17 mouse cellular contexts compared by ENCODE assay signal in genomic region chr1:53811919-53812318, GRCm38 (mm10).
"Had no signal": no experiment of that assay in that cellular context is flagged by ENCODE, and none has a peak within 500 bp of the region (broad histone marks: within the 10 kb centered on the region; RNA-seq: fewer than 3 reads in every experiment).

No protein-coding gene starts in this region.

- H3K4me2 ChIP-seq: lung, embryonic 14.5 days; midbrain, embryonic 13.5 days; midbrain, embryonic 15.5 days; neural tube, embryonic 12.5 days had no signal

- ATAC-seq: midbrain, embryonic 13.5 days; midbrain, embryonic 15.5 days had no signal

- H3K4me1 ChIP-seq: midbrain, embryonic 15.5 days; neural tube, embryonic 12.5 days had no signal

- DNase-seq: lung, adult 18-20 months; lung, embryonic 14.5 days; lung, postnatal 10 days; lung, postnatal 4 days; retina, postnatal 1 day; right cerebral cortex, adult 18-20 months; right cerebral cortex, postnatal 25 days; right cerebral cortex, postnatal 4 days; spleen, adult 18-20 months; thymus, adult 18-20 months; thymus, postnatal 14 days; thymus, postnatal 36 days had no signal

- H3K9me3 ChIP-seq: midbrain, embryonic 10.5 days; midbrain, embryonic 13.5 days; midbrain, embryonic 15.5 days; neural tube, embryonic 12.5 days had no signal

- H3K4me3 ChIP-seq: midbrain, embryonic 10.5 days; midbrain, embryonic 13.5 days; midbrain, embryonic 15.5 days; myocyte; neural tube, embryonic 12.5 days had no signal

- H3K9ac ChIP-seq: lung, embryonic 14.5 days; midbrain, embryonic 13.5 days; midbrain, embryonic 15.5 days; neural tube, embryonic 12.5 days had no signal

- H3K27ac ChIP-seq: midbrain, embryonic 10.5 days; midbrain, embryonic 13.5 days; midbrain, embryonic 15.5 days; neural tube, embryonic 12.5 days had no signal

- H3K36me3 ChIP-seq: midbrain, embryonic 10.5 days; neural tube, embryonic 12.5 days had no signal

- H3K27me3 ChIP-seq: midbrain, embryonic 13.5 days; midbrain, embryonic 15.5 days; neural tube, embryonic 12.5 days had no signal
